Mouse (Mus musculus): Measurements from ENCODE around the gene Rapgef5.
"Not testable (repeated sequence)": the region's sequence is repeated elsewhere in the genome, so short reads cannot be mapped to it uniquely, and the experiment has no call there.

Gene Rapgef5

GRCm38 (mm10) chr12:117763247-117763646 lies 247.0 kb downstream of the Rapgef5 start:
- no peak for DNase-seq (ENCODE audit: low spot score in 2 of 2)

- DNase-seq (ENCODE audit: low spot score in 2 of 2): peak; percentile 35 to 63
These were observed 248.6 kb downstream of the Rapgef5 start for GRCm38 (mm10) chr12:117764839-117765238.

- peak; percentile 63 to 72 for DNase-seq (ENCODE audit: low spot score in 2 of 2)
These were observed 252.8 kb downstream of the Rapgef5 start for GRCm38 (mm10) chr12:117769113-117769512.

- DNase-seq (ENCODE audit: low spot score in 2 of 2): no peak
These were observed 253.9 kb downstream of the Rapgef5 start for GRCm38 (mm10) chr12:117770211-117770610.

GRCm38 (mm10) chr12:117771156-117771555 lies 254.9 kb downstream of the Rapgef5 start:
- DNase-seq (ENCODE audit: low spot score in 2 of 2): no peak

GRCm38 (mm10) chr12:117772638-117773037 lies 256.4 kb downstream of the Rapgef5 start:
- peak; percentile 76 to 77 for DNase-seq (ENCODE audit: low spot score in 2 of 2)

- DNase-seq (ENCODE audit: low spot score in 2 of 2): no peak
These were observed 260.6 kb downstream of the Rapgef5 start for GRCm38 (mm10) chr12:117776841-117777240.

- DNase-seq (ENCODE audit: low spot score in 2 of 2): no peak
These were observed 265.1 kb downstream of the Rapgef5 start for GRCm38 (mm10) chr12:117781360-117781759.

- DNase-seq (ENCODE audit: low spot score in 2 of 2): no peak
These were observed 267.1 kb downstream of the Rapgef5 start for GRCm38 (mm10) chr12:117783426-117783825.

GRCm38 (mm10) chr12:117786621-117787020 lies 270.3 kb downstream of the Rapgef5 start:
- DNase-seq (ENCODE audit: low spot score in 2 of 2): no peak

GRCm38 (mm10) chr12:117788513-117789011 lies 272.3 kb downstream of the Rapgef5 start:
- no peak for DNase-seq (ENCODE audit: low spot score in 2 of 2)

- no peak for DNase-seq (ENCODE audit: low spot score in 2 of 2)
These were observed 272.7 kb downstream of the Rapgef5 start for GRCm38 (mm10) chr12:117789017-117789416.

GRCm38 (mm10) chr12:117795303-117795702 lies 279.0 kb downstream of the Rapgef5 start:
- no peak for DNase-seq (ENCODE audit: low spot score in 2 of 2)

GRCm38 (mm10) chr12:117803989-117804388 lies 287.7 kb downstream of the Rapgef5 start, which contains the start of gene Cdca7l:
Cdca7l (plus strand) TSS chr12:117804289.
- DNase-seq (ENCODE audit: low spot score in 2 of 2): not testable (repeated sequence)

GRCm38 (mm10) chr12:117805576-117805975 lies 289.3 kb downstream of the Rapgef5 start:
- no peak for DNase-seq (ENCODE audit: low spot score in 2 of 2)

- DNase-seq (ENCODE audit: low spot score in 2 of 2): no peak
These were observed 289.8 kb downstream of the Rapgef5 start for GRCm38 (mm10) chr12:117806007-117806451.

- no peak for DNase-seq (ENCODE audit: low spot score in 2 of 2)
These were observed 290.2 kb downstream of the Rapgef5 start for GRCm38 (mm10) chr12:117806470-117806869.

GRCm38 (mm10) chr12:117807637-117808036 lies 291.4 kb downstream of the Rapgef5 start:
- no peak for DNase-seq (ENCODE audit: low spot score in 2 of 2)

GRCm38 (mm10) chr12:117808355-117809326 lies 292.4 kb downstream of the Rapgef5 start:
- DNase-seq (ENCODE audit: low spot score in 2 of 2): no peak
